Mouse (Mus musculus): Measurements from ENCODE around the gene Olfr175-ps1.

The Olfr175-ps1 gene

GRCm38 (mm10) chr16:58826732-58827319 is at the start of gene Olfr175-ps1:
Gene Olfr175-ps1, minus strand, starts transcription at chr16:58826782.
- no peak for DNase-seq

- no peak for DNase-seq
Observed at GRCm38 (mm10) chr16:58874668-58875067, 48.1 kb upstream of the Olfr175-ps1 start, which contains the start of gene Olfr177. Gene Olfr177, minus strand, starts transcription at chr16:58874768.

- DNase-seq: no peak
Observed at GRCm38 (mm10) chr16:58861479-58861878, 34.9 kb upstream of the Olfr175-ps1 start.

GRCm38 (mm10) chr16:58860032-58860737 is 33.6 kb upstream of the Olfr175-ps1 start:
- no peak for DNase-seq

- no peak for DNase-seq
Observed at GRCm38 (mm10) chr16:58800168-58800567, 26.4 kb downstream of the Olfr175-ps1 start, which contains the start of gene Olfr173. Gene Olfr173, minus strand, starts transcription at chr16:58800268.
